Mouse (Mus musculus) cerebellum, postnatal 14 days (tissue): ENCODE measurements around the gene Qrich1.

Source experiments
- DNase-seq, 2 experiments: peaks; one replicate each; pipeline ENCODE4 v3.0.0; 2021; ENCODE audit warnings: mixed read lengths in 2 of 2

Gene Qrich1

DNA sequence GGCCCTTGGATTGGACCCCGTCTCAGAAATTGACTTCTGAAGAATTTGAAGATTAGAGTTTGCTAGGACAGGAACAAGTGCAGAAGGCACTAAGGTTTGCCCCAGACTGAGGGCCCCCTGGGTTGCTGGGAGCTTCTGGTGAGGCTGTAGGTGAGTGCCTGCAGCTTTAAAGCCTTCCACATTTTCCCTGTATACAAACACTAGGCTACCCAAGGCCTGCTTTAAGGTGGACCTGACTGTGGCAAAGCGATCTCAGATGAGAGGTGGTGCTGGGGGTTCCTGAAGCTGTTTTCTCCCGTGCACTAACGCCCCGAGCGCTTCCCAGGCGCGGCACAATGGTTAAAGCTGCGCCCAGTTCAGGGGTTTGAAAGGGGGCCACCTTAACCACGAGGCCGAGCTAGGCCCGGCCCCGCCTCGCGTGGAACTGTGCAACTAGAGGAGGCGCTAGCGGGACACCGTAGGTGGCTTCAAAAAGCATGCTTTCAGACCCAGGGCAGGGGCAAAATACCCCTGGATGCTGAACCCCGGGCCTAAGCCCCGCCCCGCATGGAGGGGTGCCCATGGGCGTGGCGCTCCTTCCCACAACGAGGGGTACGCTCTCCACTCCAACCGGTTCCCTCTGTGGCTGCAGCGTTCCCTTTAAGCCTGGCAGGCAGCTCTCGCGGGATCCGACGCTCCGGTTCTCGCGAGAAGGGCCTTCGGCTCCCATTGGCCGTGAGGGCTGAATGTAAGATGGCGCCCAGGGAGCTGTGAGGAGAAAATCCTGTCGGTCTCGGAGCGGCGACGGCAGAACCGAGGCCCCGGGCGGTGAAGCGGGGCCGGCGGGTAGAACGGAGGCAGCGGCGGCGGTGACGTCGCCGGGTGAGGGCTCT lies at the start of gene Qrich1:
Qrich1 (plus strand) TSS at position 427 of the 872 bp plus-strand sequence.
- peak; percentile 95 to 97 for DNase-seq

DNA sequence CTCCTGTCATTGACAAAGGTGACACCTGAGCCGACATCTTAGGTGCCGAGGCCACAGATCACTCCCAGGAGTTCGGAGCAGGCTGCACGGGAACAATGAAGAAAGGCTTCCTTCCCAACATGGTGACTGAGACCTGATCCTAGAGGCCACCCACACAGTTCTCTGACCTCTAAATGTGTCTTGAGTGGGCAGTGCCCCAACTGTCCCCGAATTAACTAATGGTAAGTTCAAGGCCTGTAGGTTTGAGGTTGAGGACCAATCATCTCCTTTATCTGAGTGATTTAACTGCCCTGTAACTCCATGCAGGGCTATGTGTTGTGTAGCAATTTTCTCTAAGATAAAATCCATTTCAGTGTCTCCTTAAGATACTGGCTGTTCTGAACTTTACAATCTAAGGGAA lies 47.2 kb upstream of the Qrich1 start:
- no peak for DNase-seq

DNA sequence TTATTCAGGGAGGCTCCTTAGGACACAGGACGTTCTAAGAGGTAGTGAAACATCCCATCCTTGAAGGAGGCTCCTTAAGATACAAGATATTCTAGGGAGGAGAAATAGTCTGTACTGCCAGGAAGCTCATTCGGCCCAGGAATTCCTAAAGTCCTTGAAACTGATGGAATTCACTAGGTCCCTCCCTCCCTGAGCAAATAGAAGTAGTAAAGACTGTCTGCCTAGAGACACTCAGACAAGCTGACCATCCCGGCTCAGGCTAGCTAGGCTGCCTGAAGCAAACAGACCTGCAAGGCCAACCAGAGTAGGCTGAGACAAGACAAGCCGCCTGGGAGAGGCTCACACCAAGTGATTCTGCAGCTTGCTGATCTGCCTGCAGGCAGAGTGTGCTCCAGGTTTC lies 46.8 kb upstream of the Qrich1 start:
- no peak for DNase-seq

DNA sequence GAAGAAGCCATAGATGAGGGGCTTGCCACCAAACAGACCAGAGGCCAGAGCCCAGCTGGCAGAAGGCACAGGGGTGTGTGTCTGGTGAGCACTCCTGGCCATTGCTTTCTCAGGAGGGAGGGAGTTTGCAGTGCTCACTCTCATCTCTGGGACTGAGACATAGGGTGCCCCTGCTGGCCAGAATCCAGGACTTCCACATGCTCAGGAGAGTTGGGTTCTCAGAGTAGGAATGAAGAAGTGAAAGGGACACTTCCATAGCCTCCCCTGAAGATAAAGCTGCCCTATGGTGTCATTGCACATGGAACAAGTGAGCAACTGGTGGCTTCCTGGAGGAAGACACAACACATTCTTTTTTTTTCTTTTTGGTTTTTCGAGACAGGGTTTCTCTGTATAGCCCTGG lies 42.1 kb upstream of the Qrich1 start:
- DNase-seq = no peak

DNA sequence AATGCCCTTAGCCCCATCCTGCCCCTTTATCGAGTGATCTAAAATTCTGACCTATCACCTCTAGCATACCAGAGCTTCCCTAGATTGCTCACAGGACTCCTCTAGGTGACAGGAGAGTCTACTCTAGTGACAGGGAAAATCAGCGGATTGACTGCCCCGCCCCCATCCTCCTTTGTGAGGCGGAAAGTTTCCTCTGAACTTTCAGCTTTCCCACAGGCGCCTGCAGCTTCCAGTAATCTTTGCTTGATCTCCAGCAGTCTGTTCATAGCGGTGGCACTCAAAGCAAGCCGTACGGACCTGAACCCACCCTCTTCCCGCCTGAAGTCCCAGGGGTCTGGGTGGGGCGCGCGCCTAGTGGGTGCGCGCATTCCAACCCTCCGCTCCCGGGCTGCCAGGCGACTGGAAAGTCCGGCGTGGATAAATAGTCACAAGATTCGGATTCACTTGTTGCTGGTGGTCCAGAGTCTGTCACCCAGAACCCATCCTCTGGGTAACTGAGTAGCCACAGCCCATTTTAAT lies 37.9 kb upstream of the Qrich1 start:
- peak in 1 of 2 experiments; percentile 30 for DNase-seq

DNA sequence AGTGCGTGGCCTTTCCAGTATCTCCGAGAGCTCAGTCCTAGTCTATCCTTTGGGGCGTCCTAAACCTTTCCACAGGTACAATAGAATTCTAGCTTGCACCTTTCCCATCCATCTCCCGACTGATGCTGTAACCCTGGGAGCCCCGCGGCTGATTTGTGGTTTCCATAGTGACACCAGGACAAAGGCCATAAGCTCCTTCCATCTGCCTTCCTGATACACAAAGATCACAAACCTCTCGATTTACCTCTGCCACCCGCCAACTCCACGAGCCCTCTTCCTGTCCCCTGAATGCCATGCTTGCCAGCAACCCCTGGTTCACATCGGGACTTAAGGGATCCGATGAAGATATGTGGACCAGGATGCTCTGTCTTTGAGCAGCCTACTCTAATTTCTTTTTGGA lies 37.4 kb upstream of the Qrich1 start:
- no peak for DNase-seq

DNA sequence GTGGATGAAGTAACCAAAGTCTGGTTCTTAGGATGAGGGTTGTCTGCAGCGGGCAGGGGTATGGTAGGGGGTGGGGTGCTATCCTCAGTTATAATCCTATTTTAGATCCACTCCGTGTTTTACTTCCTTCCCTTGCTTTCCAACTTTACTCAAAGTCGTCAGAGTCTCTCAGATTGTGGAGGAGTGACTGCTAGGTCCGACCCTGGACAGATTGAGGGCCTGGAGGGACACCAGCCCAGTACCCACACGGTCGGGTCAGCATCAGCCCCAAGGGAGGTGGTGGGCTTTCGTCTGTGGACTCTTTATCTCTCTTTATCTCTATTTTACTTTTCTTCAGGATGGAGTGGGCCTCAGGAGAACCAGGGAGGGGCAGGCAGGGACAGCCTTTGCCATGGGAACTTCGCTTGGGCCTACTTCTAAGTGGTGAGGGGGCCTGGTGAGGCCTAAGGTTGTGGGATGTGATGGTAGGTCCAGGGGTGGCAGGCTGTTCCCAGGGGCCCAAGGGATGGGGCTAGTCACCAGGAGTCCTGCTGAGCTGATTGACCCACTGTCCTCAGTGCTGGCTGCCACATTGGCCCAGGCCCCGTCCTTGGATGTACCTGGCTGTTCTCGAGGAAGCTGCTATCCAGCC lies 36.8 kb upstream of the Qrich1 start, which contains the start of gene Lamb2:
Lamb2 (plus strand) TSS at position 16 of the 631 bp plus-strand sequence.
- peak in 1 of 2 experiments; percentile 2 for DNase-seq

DNA sequence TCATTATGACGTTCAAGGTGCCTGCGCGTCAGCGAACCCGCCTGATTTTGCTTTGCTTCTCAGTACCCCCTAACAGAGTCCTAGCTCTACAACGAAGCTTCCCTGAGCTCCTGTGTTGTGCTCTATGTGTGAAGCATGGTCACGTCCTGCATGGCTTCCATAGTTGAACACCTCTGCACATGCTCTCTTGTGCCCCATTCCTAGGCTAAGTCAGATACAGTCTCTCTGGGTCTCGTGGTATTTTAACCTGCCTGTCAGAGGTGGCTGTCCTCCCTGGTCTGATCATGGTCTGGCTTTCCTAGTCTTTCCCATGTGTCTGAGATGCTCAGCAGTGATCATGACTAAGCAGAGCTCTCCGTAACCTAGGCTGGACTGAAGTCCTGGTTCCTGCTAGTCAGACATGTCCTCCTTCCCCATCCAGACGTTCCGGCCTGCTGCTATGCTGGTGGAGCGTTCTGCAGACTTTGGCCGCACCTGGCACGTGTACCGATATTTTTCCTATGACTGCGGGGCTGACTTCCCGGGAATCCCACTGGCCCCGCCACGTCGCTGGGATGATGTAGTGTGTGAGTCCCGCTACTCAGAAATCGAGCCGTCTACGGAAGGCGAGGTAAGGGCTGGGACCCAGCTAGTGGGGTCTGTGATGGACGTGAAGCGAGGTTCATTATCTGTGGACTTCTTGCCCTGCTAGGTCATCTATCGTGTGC lies 35.6 kb upstream of the Qrich1 start:
- no peak for DNase-seq

DNA sequence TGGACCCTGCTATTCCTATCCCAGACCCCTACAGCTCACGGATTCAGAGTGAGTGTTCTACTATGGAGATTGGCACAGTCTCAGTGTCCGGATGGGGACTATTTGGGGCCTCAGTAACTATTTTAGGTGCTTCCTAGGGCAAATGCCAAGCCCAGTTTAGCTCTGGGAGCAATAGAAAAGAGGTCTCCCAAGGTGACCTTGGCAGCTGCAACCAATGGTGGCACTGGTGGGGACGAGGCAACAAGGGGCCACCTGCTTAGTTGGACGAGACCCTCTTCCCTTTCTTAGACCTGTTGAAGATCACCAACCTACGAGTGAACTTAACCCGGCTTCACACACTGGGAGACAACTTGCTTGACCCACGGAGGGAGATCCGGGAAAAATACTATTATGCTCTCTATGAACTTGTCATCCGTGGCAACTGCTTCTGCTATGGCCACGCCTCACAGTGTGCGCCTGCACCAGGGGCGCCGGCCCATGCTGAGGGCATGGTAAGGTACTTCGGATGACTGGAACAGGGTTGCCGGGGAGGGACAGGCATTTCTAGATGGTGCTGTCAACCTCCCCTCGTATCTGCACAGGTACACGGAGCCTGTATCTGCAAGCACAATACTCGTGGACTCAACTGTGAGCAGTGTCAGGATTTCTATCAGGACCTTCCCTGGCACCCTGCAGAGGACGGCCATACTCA lies 34.9 kb upstream of the Qrich1 start:
- DNase-seq = no peak

DNA sequence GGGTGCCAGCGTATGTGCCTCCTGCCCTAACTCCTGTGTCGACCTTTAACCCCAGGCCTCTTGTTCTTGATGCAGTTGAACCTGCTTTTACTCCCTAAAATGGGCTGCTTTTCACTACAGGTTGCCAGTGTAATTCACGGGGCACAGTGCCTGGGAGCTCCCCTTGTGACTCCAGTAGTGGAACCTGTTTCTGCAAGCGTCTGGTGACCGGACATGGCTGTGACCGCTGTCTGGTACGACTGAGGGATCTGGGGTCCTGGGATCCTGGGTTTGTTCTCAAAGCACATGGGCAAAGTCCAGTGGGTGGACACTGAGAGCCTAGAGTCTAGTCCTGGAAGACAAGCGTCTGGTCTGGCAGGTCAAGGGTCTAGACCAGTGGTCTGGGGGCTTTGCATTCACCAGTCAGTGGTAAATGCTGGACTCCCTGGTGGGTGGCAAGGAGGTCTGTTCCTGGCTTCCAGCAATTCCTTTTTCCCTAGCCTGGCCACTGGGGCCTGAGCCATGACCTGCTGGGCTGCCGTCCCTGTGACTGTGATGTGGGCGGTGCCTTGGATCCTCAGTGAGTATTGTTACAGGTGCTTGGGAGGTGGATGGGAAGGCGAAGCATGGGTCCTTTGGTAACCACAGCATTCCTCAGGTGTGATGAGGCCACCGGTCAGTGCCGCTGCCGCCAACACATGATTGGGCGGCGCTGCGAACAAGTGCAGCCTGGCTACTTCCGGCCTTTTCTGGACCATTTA lies 33.4 kb upstream of the Qrich1 start:
- DNase-seq = peak in 1 of 2 experiments; percentile 1

DNA sequence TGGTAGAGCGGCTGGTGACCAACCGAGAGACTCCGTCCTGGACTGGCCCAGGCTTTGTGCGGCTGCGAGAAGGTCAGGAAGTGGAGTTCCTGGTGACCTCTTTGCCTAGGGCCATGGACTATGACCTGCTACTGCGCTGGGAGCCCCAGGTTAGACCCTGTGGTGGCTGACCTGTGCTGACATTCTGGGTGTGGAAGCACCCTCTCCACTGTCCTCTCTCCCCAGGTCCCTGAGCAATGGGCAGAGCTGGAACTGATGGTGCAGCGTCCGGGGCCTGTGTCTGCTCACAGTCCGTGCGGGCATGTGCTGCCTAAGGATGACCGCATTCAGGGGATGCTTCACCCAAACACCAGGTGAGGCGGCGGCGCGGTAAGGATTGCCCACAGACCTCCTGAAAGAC lies 32.6 kb upstream of the Qrich1 start:
- no peak for DNase-seq

DNA sequence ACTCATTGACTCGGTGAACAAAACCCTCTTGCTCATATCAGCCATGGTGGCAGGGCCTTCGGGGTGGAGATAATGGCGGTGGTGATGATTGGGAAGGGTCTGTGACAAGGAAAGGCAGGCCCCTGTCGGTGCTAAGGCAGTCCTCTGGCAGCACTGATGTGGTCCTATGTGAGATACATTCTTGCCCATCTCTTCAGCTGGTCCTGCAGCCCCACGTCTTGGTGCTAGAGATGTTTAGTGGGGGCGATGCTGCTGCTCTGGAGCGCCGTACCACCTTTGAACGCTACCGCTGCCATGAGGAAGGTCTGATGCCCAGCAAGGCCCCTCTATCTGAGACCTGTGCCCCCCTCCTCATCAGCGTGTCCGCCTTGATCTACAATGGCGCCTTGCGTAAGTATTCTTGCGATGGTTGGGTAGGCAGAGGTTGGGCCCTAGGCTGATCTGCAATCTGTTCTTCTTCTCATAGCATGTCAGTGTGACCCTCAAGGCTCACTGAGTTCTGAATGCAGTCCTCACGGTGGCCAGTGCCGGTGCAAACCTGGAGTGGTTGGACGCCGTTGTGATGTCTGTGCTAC lies 31.2 kb upstream of the Qrich1 start:
- no peak for DNase-seq

DNA sequence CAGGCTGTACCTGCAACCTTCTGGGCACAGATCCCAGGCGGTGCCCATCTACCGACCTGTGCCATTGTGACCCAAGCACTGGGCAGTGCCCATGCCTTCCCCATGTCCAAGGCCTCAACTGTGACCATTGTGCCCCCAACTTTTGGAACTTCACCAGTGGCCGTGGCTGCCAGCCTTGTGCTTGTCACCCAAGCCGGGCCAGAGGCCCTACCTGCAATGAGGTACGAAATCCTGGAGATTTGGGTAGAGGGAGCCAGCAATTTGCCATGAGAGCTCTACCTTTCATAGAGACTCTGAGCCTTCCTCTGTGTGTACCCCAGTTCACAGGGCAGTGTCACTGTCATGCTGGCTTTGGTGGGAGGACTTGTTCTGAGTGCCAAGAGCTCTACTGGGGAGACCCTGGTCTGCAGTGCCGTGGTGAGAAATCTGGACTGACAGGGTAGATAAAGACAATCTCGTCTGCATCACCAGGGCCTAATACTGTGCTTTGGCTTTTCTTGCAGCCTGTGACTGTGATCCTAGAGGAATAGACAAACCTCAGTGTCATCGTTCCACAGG lies 29.6 kb upstream of the Qrich1 start:
- DNase-seq = no peak

DNA sequence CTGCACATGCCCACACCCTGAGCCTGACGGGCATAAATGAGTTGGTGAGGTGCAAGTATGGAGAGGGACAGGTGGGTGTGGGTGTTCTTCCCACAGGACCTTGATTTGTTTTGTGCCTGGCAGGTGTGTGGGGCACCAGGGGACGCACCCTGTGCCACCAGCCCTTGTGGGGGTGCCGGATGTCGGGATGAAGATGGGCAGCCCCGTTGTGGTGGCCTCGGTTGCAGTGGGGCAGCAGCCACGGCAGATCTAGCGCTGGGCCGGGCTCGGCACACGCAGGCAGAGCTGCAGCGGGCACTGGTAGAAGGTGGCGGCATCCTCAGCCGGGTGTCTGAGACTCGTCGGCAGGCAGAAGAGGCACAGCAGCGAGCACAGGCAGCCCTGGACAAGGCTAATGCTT lies 28.2 kb upstream of the Qrich1 start:
- DNase-seq = peak in 1 of 2 experiments; percentile 7

DNA sequence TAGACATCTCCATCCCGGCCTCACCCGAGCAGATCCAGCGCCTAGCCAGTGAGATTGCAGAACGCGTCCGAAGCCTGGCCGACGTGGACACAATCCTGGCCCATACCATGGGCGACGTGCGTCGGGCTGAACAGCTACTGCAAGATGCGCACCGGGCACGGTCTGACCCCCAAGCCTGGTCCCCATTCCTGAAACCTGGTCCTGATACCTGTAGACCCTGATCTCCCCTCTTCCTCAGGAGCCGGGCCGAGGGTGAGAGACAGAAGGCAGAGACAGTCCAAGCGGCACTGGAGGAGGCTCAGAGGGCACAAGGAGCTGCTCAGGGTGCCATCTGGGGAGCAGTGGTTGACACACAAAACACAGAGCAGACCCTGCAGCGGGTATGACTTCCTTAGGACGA lies 27.4 kb upstream of the Qrich1 start:
- peak in 1 of 2 experiments; percentile 11 for DNase-seq

DNA sequence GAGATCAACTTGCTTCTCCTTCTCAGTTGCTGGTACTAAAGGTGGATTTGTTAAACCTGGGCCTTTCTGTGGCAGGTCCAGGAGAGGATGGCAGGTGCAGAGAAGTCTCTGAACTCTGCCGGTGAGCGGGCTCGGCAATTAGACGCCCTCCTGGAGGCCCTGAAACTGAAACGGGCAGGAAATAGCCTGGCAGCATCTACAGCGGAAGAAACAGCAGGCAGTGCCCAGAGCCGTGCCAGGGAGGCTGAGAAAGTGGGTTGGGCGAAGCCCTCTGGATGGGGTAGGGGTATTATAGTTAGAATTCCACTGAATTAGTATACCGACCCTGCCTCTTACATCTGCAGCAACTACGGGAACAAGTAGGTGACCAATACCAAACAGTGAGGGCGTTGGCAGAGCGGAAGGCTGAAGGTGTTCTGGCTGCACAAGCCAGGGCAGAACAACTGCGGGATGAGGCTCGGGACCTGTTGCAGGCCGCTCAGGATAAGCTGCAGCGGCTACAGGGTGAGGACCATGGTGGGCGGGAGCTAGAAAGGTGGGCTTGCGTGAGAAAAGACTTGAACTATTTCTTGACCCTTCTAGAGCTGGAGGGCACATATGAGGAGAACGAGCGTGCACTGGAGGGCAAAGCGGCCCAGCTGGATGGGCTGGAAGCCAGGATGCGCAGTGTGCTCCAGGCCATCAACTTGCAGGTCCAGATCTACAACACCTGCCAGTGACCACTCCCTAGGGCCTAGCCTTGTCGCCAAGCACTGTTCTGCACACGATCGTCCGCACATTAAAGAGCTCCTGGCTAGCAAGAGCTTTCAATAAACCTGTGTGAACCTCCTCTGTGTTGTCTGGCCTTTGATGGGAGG lies 26.7 kb upstream of the Qrich1 start:
- DNase-seq = peak in 1 of 2 experiments; percentile 38

DNA sequence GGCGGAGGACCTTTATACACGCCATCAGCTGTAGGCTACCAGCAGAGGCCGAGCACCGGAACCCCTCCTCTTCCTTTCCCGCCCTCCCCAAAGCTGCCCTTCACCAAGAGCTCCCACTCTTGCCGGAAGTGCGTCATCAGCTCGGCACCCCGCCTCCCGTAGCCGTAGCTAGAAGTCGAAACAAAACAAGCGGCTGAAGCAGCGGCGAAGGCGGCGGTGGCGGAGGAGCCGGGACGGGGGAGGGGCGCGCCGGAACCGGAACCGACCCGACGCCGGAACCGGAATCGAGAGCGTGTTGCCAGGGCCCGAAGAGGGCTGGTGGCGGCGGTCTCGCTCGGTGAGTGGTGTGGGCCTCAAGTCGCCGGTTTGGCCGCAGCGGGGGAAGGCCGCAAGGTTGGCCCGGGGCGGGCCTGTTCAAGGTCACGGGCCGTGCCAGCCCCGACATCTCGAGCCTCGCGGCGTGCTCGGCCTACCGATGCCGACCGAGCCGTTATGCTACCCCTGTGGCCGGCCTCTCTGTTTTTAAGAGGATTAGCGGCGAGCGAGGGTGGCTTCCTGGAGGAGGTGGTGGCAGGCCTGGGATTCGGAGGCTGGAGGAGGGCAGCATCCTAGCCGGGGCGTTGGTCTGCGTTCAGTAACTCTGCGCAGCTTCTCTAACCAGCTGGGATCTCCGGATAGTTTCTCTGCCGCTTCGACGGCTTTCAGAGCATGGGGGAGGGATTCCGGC lies 25.9 kb upstream of the Qrich1 start, which contains the start of gene Usp19:
Usp19 (plus strand) TSS at position 44 of the 727 bp plus-strand sequence.
- peak; percentile 95 to 97 for DNase-seq

DNA sequence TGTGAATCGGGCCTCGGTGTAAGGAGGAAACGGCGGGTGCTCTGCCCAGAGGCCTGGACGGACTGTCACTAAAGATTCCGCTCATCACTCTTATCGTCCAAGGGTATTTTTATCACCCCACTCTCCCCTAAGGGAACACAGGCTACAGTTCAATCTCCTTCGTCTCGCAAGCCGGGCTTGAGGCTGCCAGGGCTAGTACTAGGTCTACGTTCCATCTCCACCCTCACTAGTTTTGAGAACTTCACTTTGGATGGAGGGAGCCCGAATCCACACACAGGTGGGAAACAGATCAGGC lies 25.4 kb upstream of the Qrich1 start:
- no peak for DNase-seq

DNA sequence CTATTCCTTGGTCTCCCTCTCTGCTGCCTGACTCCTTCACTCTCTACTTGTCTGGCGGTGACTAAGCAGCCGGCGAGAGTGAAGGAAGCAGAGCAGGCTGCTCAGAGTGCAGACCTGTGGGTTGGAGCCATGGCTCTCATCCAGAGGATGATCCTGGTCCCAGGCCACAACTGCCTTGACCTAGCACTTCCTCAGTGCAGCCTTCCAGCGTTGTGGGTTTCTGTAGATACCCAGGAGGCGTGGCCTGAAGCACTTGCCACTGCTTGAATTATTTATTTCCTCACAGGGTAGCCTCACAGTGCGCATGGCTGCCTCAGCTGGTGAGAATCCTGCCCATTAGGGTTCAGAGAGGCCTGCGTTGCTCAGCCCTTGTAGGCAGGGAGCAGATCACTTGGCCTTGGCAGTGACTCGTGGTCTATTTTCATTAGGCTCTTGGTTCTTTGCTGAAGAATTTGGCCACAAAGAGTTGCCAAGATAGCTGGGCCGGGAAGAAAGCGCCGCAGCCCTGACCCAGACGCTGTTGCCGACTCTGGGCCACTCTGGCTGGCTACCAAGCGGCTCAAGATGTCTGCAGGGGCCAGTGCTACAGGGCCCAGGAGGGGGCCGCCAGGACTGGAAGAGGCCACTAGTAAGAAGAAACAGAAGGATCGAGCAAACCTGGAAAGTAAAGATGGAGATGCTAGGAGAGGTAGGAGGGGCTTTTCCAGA lies 24.4 kb upstream of the Qrich1 start:
- peak in 1 of 2 experiments; percentile 19 for DNase-seq
